Mouse (Mus musculus) CH12.LX (cell line): ENCODE measurements around the gene Cacna2d2. TPM values are rescaled to one million over a fixed set of nuclear protein-coding genes. Genes with fewer than 3 reads are reported as not detected.
A peak's percentile ranks its signal among the peaks of the same experiment; 100 is the strongest.

Experiments used
- DNase-seq: peaks from one replicate; pipeline ENCODE4 v3.0.0-alpha.2; 2013; ENCODE audit errors: extremely low read depth
- H3K27ac ChIP-seq: 2 replicates; pipeline ENCODE4 v1.5.1; 2012; ENCODE audit warnings: low read depth, mild to moderate bottlenecking, control low read depth, moderate library complexity; ENCODE audit not compliant: insufficient read depth
- H3K27me3 ChIP-seq: replicated peaks from 2 replicates; pipeline ENCODE3; 2012; ENCODE audit warnings: inconsistent platforms
- H3K36me3 ChIP-seq, 2 experiments: replicated peaks in 1 of 2; 2 replicates each; pipeline versions ENCODE3 to v1.6.1; 2012; ENCODE audit warnings: inconsistent platforms in 1 of 2, low read length in 1 of 2, mild to moderate bottlenecking in 1 of 2, mixed read lengths in 1 of 2, moderate library complexity in 1 of 2; ENCODE audit not compliant: control insufficient read depth in 1 of 2, insufficient read depth in 1 of 2
- H3K4me1 ChIP-seq, 2 experiments: 2 replicates each; pipeline ENCODE4 v1.6.1; 2012; ENCODE audit warnings: inconsistent platforms in 1 of 2, moderate library complexity in 1 of 2; ENCODE audit not compliant: insufficient read depth in 2 of 2, control insufficient read depth in 1 of 2
- H3K4me2 ChIP-seq: 2 replicates; pipeline ENCODE4 v1.6.1; 2012; ENCODE audit warnings: low read depth, mild to moderate bottlenecking, control low read depth; ENCODE audit not compliant: poor library complexity, insufficient read depth, severe bottlenecking
- H3K4me3 ChIP-seq, 3 experiments: fragments of 150-350 bp in 1 of 3; sonication (generic) in 1 of 3; replicated peaks in 1 of 3; 2 replicates each; pipeline versions ENCODE3 to v1.5.1; 2011 to 2012; ENCODE audit warnings: low read depth in 2 of 3, low read length in 2 of 3, mild to moderate bottlenecking in 2 of 3, moderate library complexity in 2 of 3, control low read depth in 1 of 3, improper control_type of control experiment in 1 of 3, inconsistent platforms in 1 of 3, mixed read lengths in 1 of 3; ENCODE audit not compliant: poor library complexity in 1 of 3
- H3K79me2 ChIP-seq: replicated peaks from 2 replicates; pipeline ENCODE4 v1.6.1; 2012; ENCODE audit warnings: mild to moderate bottlenecking, moderate library complexity; ENCODE audit not compliant: control insufficient read depth, poor library complexity, insufficient read depth, severe bottlenecking; ENCODE audit errors: extremely low read depth
- H3K9ac ChIP-seq: 2 replicates; pipeline ENCODE4 v1.6.1; 2012; ENCODE audit warnings: low read depth, mild to moderate bottlenecking, control low read depth, moderate library complexity; ENCODE audit not compliant: insufficient read depth
- H3K9me3 ChIP-seq: replicated peaks from 2 replicates; pipeline ENCODE3; 2012; ENCODE audit warnings: low read length, inconsistent platforms, mixed read lengths
- BHLHE40 ChIP-seq: IDR thresholded peaks from 2 replicates; pipeline ENCODE4 v1.6.1; 2011; ENCODE audit warnings: mild to moderate bottlenecking, low read depth, low read length, improper control_type of control experiment
- CHD1 ChIP-seq: IDR thresholded peaks from 2 replicates; pipeline ENCODE4 v1.6.1; 2012; ENCODE audit warnings: low read depth, low read length, improper control_type of control experiment, inconsistent platforms
- CHD2 ChIP-seq: IDR thresholded peaks from 2 replicates; pipeline ENCODE4 v1.6.1; 2011; ENCODE audit warnings: low read length, improper control_type of control experiment
- E2F4 ChIP-seq: IDR thresholded peaks from 2 replicates; pipeline ENCODE4 v1.6.1; 2011; ENCODE audit warnings: low read depth, low read length, improper control_type of control experiment; ENCODE audit not compliant: insufficient replicate concordance
- ELF1 ChIP-seq: IDR thresholded peaks from 2 replicates; pipeline ENCODE4 v1.6.1; 2014; ENCODE audit warnings: low read depth, mild to moderate bottlenecking, inconsistent platforms, low read length, improper control_type of control experiment
- ETS1 ChIP-seq: conservative IDR thresholded peaks from 2 replicates; pipeline ENCODE4 v1.6.1; 2012; ENCODE audit warnings: low read depth, mild to moderate bottlenecking, inconsistent platforms, low read length, improper control_type of control experiment, moderate library complexity
- HCFC1 ChIP-seq: IDR thresholded peaks from 2 replicates; pipeline ENCODE4 v1.6.1; 2012; ENCODE audit warnings: low read depth, mild to moderate bottlenecking, inconsistent platforms, low read length, improper control_type of control experiment
- KAT2A ChIP-seq: IDR thresholded peaks from 2 replicates; pipeline ENCODE4 v1.6.1; 2012; ENCODE audit warnings: low read length, improper control_type of control experiment, inconsistent platforms; ENCODE audit not compliant: insufficient replicate concordance
- MEF2A ChIP-seq: IDR thresholded peaks from 2 replicates; pipeline ENCODE4 v1.6.1; 2014; ENCODE audit warnings: low read depth, mild to moderate bottlenecking, inconsistent platforms, low read length, improper control_type of control experiment, borderline replicate concordance
- MXI1 ChIP-seq: IDR thresholded peaks from 2 replicates; pipeline ENCODE4 v1.6.1; 2011; ENCODE audit warnings: mild to moderate bottlenecking, low read depth, low read length, improper control_type of control experiment
- NELFE ChIP-seq: IDR thresholded peaks from 2 replicates; pipeline ENCODE4 v1.6.1; 2011; ENCODE audit warnings: low read depth, low read length, improper control_type of control experiment
- PAX5 ChIP-seq: IDR thresholded peaks from 2 replicates; pipeline ENCODE4 v1.6.1; 2012; ENCODE audit warnings: low read length, inconsistent platforms, mixed read lengths
- POLR2A ChIP-seq: IDR thresholded peaks from 2 replicates; pipeline ENCODE4 v1.6.1; 2011; ENCODE audit warnings: low read depth, mild to moderate bottlenecking, improper control_type of control experiment, low read length
- POLR2AphosphoS2 ChIP-seq: IDR thresholded peaks from 2 replicates; pipeline ENCODE4 v1.6.1; 2011; ENCODE audit warnings: low read depth, low read length, improper control_type of control experiment
- RCOR1 ChIP-seq: conservative IDR thresholded peaks from 2 replicates; pipeline ENCODE4 v1.6.1; 2012; ENCODE audit warnings: low read depth, mild to moderate bottlenecking, inconsistent platforms, low read length, improper control_type of control experiment
- TCF12 ChIP-seq: IDR thresholded peaks from 2 replicates; pipeline ENCODE4 v1.6.1; 2014; ENCODE audit warnings: low read depth, mild to moderate bottlenecking, inconsistent platforms, low read length, improper control_type of control experiment
- USF1 ChIP-seq: IDR thresholded peaks from 2 replicates; pipeline ENCODE4 v1.6.1; 2014; ENCODE audit warnings: low read depth, mild to moderate bottlenecking, inconsistent platforms, low read length, improper control_type of control experiment
- USF2 ChIP-seq: conservative IDR thresholded peaks from 2 replicates; pipeline ENCODE4 v1.6.1; 2011; ENCODE audit warnings: low read depth, low read length, improper control_type of control experiment
- ZMIZ1 ChIP-seq: IDR thresholded peaks from 2 replicates; pipeline ENCODE4 v1.6.1; 2012; ENCODE audit warnings: low read depth, mild to moderate bottlenecking, inconsistent platforms, low read length, improper control_type of control experiment
- ZNF384 ChIP-seq: IDR thresholded peaks from 2 replicates; pipeline ENCODE4 v1.6.1; 2012; ENCODE audit warnings: low read depth, low read length, improper control_type of control experiment, inconsistent platforms
- dilution Hi-C: fragments of 300-500 bp; cut with MboI; formaldehyde crosslinking; loops from 2 replicates; pipeline ENCODE4 v1.14.3; 2020; ENCODE audit warnings: low sequenced_read_pairs; ENCODE audit not compliant: extremely low pct_unique_long_range_greater_than_20kb, extremely low pct_ligation_motif_present
- in situ Hi-C: fragments of 300-500 bp; cut with MboI; formaldehyde crosslinking; loops from 3 replicates; pipeline ENCODE4 v1.14.3; 2019; ENCODE audit warnings: low sequenced_read_pairs, low pct_ligation_motif_present, low pct_unique_long_range_greater_than_20kb, mixed read lengths
- polyA plus RNA-seq: library from polyadenylated mRNA; unstranded; fragments of >175 nt; gene quantifications from 2 replicates; pipeline ENCODE4 v1.2.1, GENCODE M21; 2012; ENCODE audit warnings: low read depth; ENCODE audit not compliant: insufficient read length
- total RNA-seq, 2 experiments: library from RNA; depleted of rRNA; stranded (reverse); fragments of 300-350 nt in 1 of 2; fragments of >200 nt in 1 of 2; gene quantifications; 2 replicates each; pipeline ENCODE4 v1.2.3; 2012 to 2014

Cacna2d2 gene
- total and polyA plus RNA-seq, 3 experiments, result 0.04 TPM; not detected in 2

GRCm38 (mm10) chr9:107575579-107576356 lies 176.4 kb downstream of the Cacna2d2 start:
- Histone ChIP-seq H3K4me3 (no peak overlapping the region), H3K9ac (no peak overlapping the region), H3K79me2 (no peaks in the 10 kb centered on the region), H3K9me3 (no peaks in the 10 kb centered on the region), H3K4me1 (peaks cover 14 to 33% of the 10 kb centered on the region in 2 experiments), H3K36me3 (peaks cover 20 to 32% of the 10 kb centered on the region in 2 experiments), H3K4me2 (no peak overlapping the region), H3K27ac (no peak overlapping the region), H3K27me3 (no peaks in the 10 kb centered on the region)
- dilution Hi-C loops (no loop called here), in situ Hi-C loops (no loop called here)
- DNase-seq, result no peak
- TF ChIP-seq ETS1 (no peak), CHD2 (no peak), USF2 (peak; percentile 73), POLR2AphosphoS2 (no peak), ELF1 (no peak), E2F4 (no peak), PAX5 (no peak), MEF2A (no peak), BHLHE40 (peak; percentile 76), ZNF384 (no peak), ZMIZ1 (no peak), HCFC1 (no peak), MXI1 (no peak), KAT2A (no peak), CHD1 (0 out of 2 replicates have a peak, but pooled peaks have one; percentile 52), USF1 (peak; percentile 75)

- peak; percentile 53 for DNase-seq
- H3K4me3 ChIP-seq, result no peak within 1 kb of the TSS
- H3K4me1 ChIP-seq, result peaks cover 14 to 33% of the 10 kb centered on the region in 2 experiments
- peaks cover 14 to 25% of the 10 kb centered on the region in 2 experiments for H3K36me3 ChIP-seq
- H3K9me3 ChIP-seq, result no peaks in the 10 kb centered on the region
- in situ Hi-C loops (no loop called here), dilution Hi-C loops (no loop called here)
- H3K79me2 ChIP-seq, result no peaks in the 10 kb centered on the region
- no peak within 1 kb of the TSS for H3K9ac ChIP-seq
- no peak for TF ChIP-seq MXI1
- no peak for TF ChIP-seq POLR2A
- TF ChIP-seq TCF12, result no peak
- no peak for TF ChIP-seq ETS1
- no peak for TF ChIP-seq CHD2
- no peak for TF ChIP-seq RCOR1
- TF ChIP-seq NELFE, result no peak
- TF ChIP-seq, all 38 proteins: peak for 0
- H3K4me2 ChIP-seq, result no peak within 1 kb of the TSS
- H3K27me3 ChIP-seq, result no peaks in the 10 kb centered on the region
- H3K27ac ChIP-seq, result no peak within 1 kb of the TSS
These were observed 177.1 kb downstream of the Cacna2d2 start, which contains the start of gene Hyal1 for GRCm38 (mm10) chr9:107576357-107577107. Gene Hyal1, plus strand, starts transcription at chr9:107576927.
